Mouse (Mus musculus) stomach, embryonic 16.5 days (tissue): ENCODE measurements around the gene Borcs5. TPM values are rescaled to one million over a fixed set of nuclear protein-coding genes. Genes with fewer than 3 reads are reported as not detected.

Experiments
- ATAC-seq: fragments of 200-750 bp; cut with Nextera tagmentation; 2 replicates; pipeline ENCODE4 v1.8.0; 2017; ENCODE audit warnings: moderate number of reproducible peaks, moderate TSS enrichment; ENCODE audit not compliant: insufficient read depth, low FRiP score
- H3K27ac ChIP-seq: fragments of 300-500 bp; sonication (generic); 2 replicates; pipeline ENCODE4 v1.5.1; 2014; ENCODE audit warnings: low read length
- H3K27me3 ChIP-seq: fragments of 300-500 bp; sonication (generic); 2 replicates; pipeline ENCODE4 v1.6.1; 2014; ENCODE audit warnings: low read length, control low read depth, mixed read lengths; ENCODE audit not compliant: control insufficient read depth, insufficient read depth
- H3K36me3 ChIP-seq: fragments of 300-500 bp; sonication (generic); 2 replicates; pipeline ENCODE4 v1.6.1; 2014; ENCODE audit warnings: low read length; ENCODE audit not compliant: control insufficient read depth, insufficient read depth
- H3K4me1 ChIP-seq: fragments of 300-500 bp; sonication (generic); 2 replicates; pipeline ENCODE4 v1.6.1; 2014; ENCODE audit warnings: low read length, control low read depth, mixed read lengths; ENCODE audit not compliant: control insufficient read depth, insufficient read depth
- H3K4me2 ChIP-seq: fragments of 300-500 bp; sonication (generic); 2 replicates; pipeline ENCODE4 v1.6.1; 2014; ENCODE audit warnings: low read depth, low read length, mixed read lengths
- H3K4me3 ChIP-seq: fragments of 300-500 bp; sonication (generic); replicated peaks from 2 replicates; pipeline ENCODE4 v1.5.1; 2014; ENCODE audit warnings: mild to moderate bottlenecking, low read length
- H3K9ac ChIP-seq: fragments of 300-500 bp; sonication (generic); 2 replicates; pipeline ENCODE4 v1.6.1; 2014; ENCODE audit warnings: low read length
- H3K9me3 ChIP-seq: fragments of 300-500 bp; sonication (generic); replicated peaks from 2 replicates; pipeline ENCODE4 v1.6.1; 2016; ENCODE audit warnings: low read length, control low read depth; ENCODE audit not compliant: control insufficient read depth
- WGBS: fragments of 180-500 bp; shearing (Covaris S2); extraction: QIAGEN DNeasy Blood & Tissue Kit; methylation state at CpG from one replicate; pipeline ENCODE4 v1.1.7; 2014; 5-methylcytosine and 5-hydroxymethylcytosine counted together
- polyA plus RNA-seq: library from polyadenylated mRNA; unstranded; fragments of >200 nt; fragmentation: Nextera tagmentation; extraction: Ambion mirVana; gene quantifications from 2 replicates; pipeline ENCODE4 v1.2.1, GENCODE M21; 2015

The Borcs5 gene
- polyA plus RNA-seq, 1 experiment from 2014 or later = 17.7 TPM

- Histone ChIP-seq H3K27ac (peak overlapping the region; percentile 57), H3K4me3 (no peak overlapping the region), H3K36me3 (no peaks in the 10 kb centered on the region), H3K4me1 (peaks cover 3% of the 10 kb centered on the region; the same call in 1 of the 2 replicates), H3K9me3 (no peaks in the 10 kb centered on the region), H3K4me2 (no peak overlapping the region), H3K9ac (no peak overlapping the region), H3K27me3 (no peaks in the 10 kb centered on the region)
- WGBS = 67% methylated on average over 6 of the region's 6 CpGs
- ATAC-seq = no peak
These were observed 18.3 kb upstream of the Borcs5 start for GRCm38 (mm10) chr6:134620846-134621551.

GRCm38 (mm10) chr6:134621552-134621949 lies 17.8 kb upstream of the Borcs5 start:
- H3K4me2 ChIP-seq = no peak overlapping the region
- no peaks in the 10 kb centered on the region for H3K9me3 ChIP-seq
- 78% methylated on average over 14 of the region's 14 CpGs for WGBS
- no peaks in the 10 kb centered on the region for H3K27me3 ChIP-seq
- H3K27ac ChIP-seq = no peak overlapping the region
- no peak for ATAC-seq
- peaks cover 3% of the 10 kb centered on the region; the same call in 1 of the 2 replicates for H3K4me1 ChIP-seq
- no peaks in the 10 kb centered on the region for H3K36me3 ChIP-seq
- H3K9ac ChIP-seq = no peak overlapping the region
- H3K4me3 ChIP-seq = no peak overlapping the region

- H3K27ac ChIP-seq = no peak overlapping the region
- 75% methylated on average over 12 of the region's 12 CpGs for WGBS
- H3K4me2 ChIP-seq = no peak overlapping the region
- no peaks in the 10 kb centered on the region for H3K9me3 ChIP-seq
- no peak overlapping the region for H3K4me3 ChIP-seq
- H3K36me3 ChIP-seq = no peaks in the 10 kb centered on the region
- H3K9ac ChIP-seq = no peak overlapping the region
- peaks cover 3% of the 10 kb centered on the region; the same call in 1 of the 2 replicates for H3K4me1 ChIP-seq
- no peak for ATAC-seq
- no peaks in the 10 kb centered on the region for H3K27me3 ChIP-seq
These were observed 13.9 kb upstream of the Borcs5 start for GRCm38 (mm10) chr6:134625431-134625830.

GRCm38 (mm10) chr6:134626564-134626963 lies 12.7 kb upstream of the Borcs5 start:
- no peak overlapping the region for H3K4me3 ChIP-seq
- no peak for ATAC-seq
- no peaks in the 10 kb centered on the region for H3K36me3 ChIP-seq
- 0 out of 2 replicates have a peak overlapping the region, but pooled peaks have one; percentile 60 for H3K27ac ChIP-seq
- H3K4me1 ChIP-seq = peaks cover 3% of the 10 kb centered on the region; the same call in 1 of the 2 replicates
- 78% methylated on average over 1 of the region's 1 CpGs for WGBS
- no peaks in the 10 kb centered on the region for H3K9me3 ChIP-seq
- H3K4me2 ChIP-seq = no peak overlapping the region
- H3K9ac ChIP-seq = no peak overlapping the region
- no peaks in the 10 kb centered on the region for H3K27me3 ChIP-seq

GRCm38 (mm10) chr6:134630447-134630846 lies 8.9 kb upstream of the Borcs5 start:
- no peak for ATAC-seq
- WGBS = 71% methylated on average over 9 of the region's 9 CpGs
- Histone ChIP-seq H3K4me1 (peaks cover 4% of the 10 kb centered on the region; the same call in 1 of the 2 replicates), H3K27ac (no peak overlapping the region), H3K27me3 (no peaks in the 10 kb centered on the region), H3K4me3 (no peak overlapping the region), H3K9me3 (no peaks in the 10 kb centered on the region), H3K4me2 (no peak overlapping the region), H3K9ac (no peak overlapping the region), H3K36me3 (no peaks in the 10 kb centered on the region)

- H3K9me3 ChIP-seq = no peaks in the 10 kb centered on the region
- no peaks in the 10 kb centered on the region for H3K36me3 ChIP-seq
- peak within 1 kb of the TSS; percentile 69 for H3K4me3 ChIP-seq
- peaks cover 4% of the 10 kb centered on the region; the same call in 1 of the 2 replicates for H3K4me1 ChIP-seq
- peak within 1 kb of the TSS; percentile 92 for H3K4me2 ChIP-seq
- WGBS = 1% methylated on average over 46 of the region's 46 CpGs
- ATAC-seq = peak; percentile 68; the same call in 1 of the 2 replicates
- H3K27me3 ChIP-seq = no peaks in the 10 kb centered on the region
- peak within 1 kb of the TSS; percentile 70 for H3K27ac ChIP-seq
- peak within 1 kb of the TSS; percentile 83 for H3K9ac ChIP-seq
These were observed 7.2 kb upstream of the Borcs5 start, which contains the start of gene Mansc1 for GRCm38 (mm10) chr6:134631947-134632687. TSS of gene Mansc1 (minus strand) at chr6:134632488.

GRCm38 (mm10) chr6:134632756-134633155 lies 6.6 kb upstream of the Borcs5 start:
- H3K4me3 ChIP-seq = peak overlapping the region; percentile 69
- no peak for ATAC-seq
- no peaks in the 10 kb centered on the region for H3K36me3 ChIP-seq
- no peaks in the 10 kb centered on the region for H3K27me3 ChIP-seq
- no peaks in the 10 kb centered on the region for H3K9me3 ChIP-seq
- H3K9ac ChIP-seq = peak overlapping the region; percentile 83
- peak overlapping the region; percentile 4; the same call in 1 of the 2 replicates for H3K27ac ChIP-seq
- H3K4me2 ChIP-seq = peak overlapping the region; percentile 92
- 39% methylated on average over 5 of the region's 5 CpGs for WGBS
- peaks cover 4% of the 10 kb centered on the region; the same call in 1 of the 2 replicates for H3K4me1 ChIP-seq

GRCm38 (mm10) chr6:134633553-134633952 lies 5.8 kb upstream of the Borcs5 start:
- WGBS = 75% methylated on average over 8 of the region's 8 CpGs
- Histone ChIP-seq H3K9me3 (no peaks in the 10 kb centered on the region), H3K4me2 (no peak overlapping the region), H3K4me1 (peaks cover 4% of the 10 kb centered on the region; the same call in 1 of the 2 replicates), H3K4me3 (no peak overlapping the region), H3K9ac (no peak overlapping the region), H3K27ac (no peak overlapping the region), H3K36me3 (no peaks in the 10 kb centered on the region), H3K27me3 (no peaks in the 10 kb centered on the region)
- peak; percentile 38; the same call in 1 of the 2 replicates for ATAC-seq

GRCm38 (mm10) chr6:134636476-134636875 lies 2.8 kb upstream of the Borcs5 start:
- Histone ChIP-seq H3K4me3 (no peak overlapping the region), H3K4me1 (peaks cover 6% of the 10 kb centered on the region; the same call in 1 of the 2 replicates), H3K9ac (no peak overlapping the region), H3K36me3 (no peaks in the 10 kb centered on the region), H3K9me3 (no peaks in the 10 kb centered on the region), H3K4me2 (no peak overlapping the region), H3K27ac (no peak overlapping the region), H3K27me3 (no peaks in the 10 kb centered on the region)
- WGBS = 70% methylated on average over 4 of the region's 4 CpGs
- ATAC-seq = no peak
